Mouse (Mus musculus): ENCODE data around the gene Smg5. TPM values are rescaled to one million over a fixed set of nuclear protein-coding genes. Genes with fewer than 3 reads are reported as not detected.
"Not testable (repeated sequence)": the region's sequence is repeated elsewhere in the genome, so short reads cannot be mapped to it uniquely, and the experiment has no call there.

Smg5 gene
- total and polyA plus RNA-seq, 2 experiments from 2014 or later, result 42.9 to 98.1 TPM

- not testable (repeated sequence) for H3K27ac ChIP-seq; H3K4me1 ChIP-seq (ENCODE audit: insufficient read depth, low read length); H3K9me3 ChIP-seq (ENCODE audit: low read length); H3K4me2 ChIP-seq (ENCODE audit: low read depth, low read length); H3K9ac ChIP-seq (replicated peaks; ENCODE audit: low read length); ATAC-seq; DNase-seq (ENCODE audit: low spot score); H3K27me3 ChIP-seq (ENCODE audit: insufficient read depth, low read length); H3K4me3 ChIP-seq (ENCODE audit: low read length); H3K36me3 ChIP-seq (ENCODE audit: insufficient read depth, low read length)
- WGBS, result 76% methylated on average over 4 of the region's 5 CpGs
Measured at GRCm38 (mm10) chr3:88378599-88378998, 42.5 kb downstream of the Smg5 start, which contains the start of gene Bglap2. Gene Bglap2, minus strand, starts transcription at chr3:88378699.

DNA sequence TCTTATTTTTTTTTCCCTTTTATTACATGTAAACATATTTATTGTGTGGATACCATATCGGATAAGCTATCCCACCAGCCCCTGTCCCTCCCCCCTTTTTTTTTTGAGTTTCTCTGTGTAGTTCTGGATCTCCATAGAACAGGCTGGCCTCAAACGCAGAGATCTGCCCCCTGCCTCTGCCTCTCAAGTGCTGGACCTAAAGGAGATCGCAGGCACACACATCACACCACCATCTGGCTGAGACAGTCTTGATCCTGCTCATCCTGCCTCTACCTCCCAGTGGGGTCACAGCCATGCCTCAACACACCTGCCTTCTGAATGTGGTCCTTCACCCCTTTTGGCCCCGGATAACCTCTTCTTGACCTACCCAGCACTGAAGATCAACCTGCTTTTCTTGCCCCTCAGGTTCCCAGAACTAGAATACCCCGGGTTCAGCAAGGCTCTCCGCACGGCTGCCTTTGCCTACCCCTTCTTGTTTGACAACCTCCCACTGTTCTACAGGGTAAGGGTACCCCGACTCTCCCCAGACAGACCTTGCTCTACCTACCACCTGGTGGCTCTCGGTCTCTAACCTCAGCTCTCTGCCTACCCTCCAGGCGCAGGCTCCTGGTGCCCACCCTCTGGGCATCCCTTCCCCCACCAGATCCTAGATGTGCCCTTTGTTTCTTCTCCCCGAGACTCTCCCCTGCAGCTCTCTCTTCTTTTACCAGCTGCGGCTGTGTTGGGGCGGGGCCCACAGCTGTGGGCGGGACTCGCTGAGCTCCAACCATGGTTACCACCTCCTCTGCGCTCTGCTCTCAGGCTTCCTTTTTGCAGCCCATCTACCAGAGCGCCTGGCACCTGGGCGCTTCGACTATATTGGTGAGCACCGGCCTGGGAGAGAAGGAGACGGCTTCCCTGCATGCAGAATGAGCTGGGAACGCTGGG is 45.6 kb downstream of the Smg5 start:
- H3K27me3 ChIP-seq (ENCODE audit: insufficient read depth, low read length); H3K4me1 ChIP-seq (ENCODE audit: insufficient read depth, low read length); H3K9me3 ChIP-seq (ENCODE audit: low read length); H3K9ac ChIP-seq (replicated peaks; ENCODE audit: low read length); H3K4me3 ChIP-seq (ENCODE audit: low read length); H3K36me3 ChIP-seq (ENCODE audit: insufficient read depth, low read length): not testable (repeated sequence)
- DNase-seq (ENCODE audit: low spot score), result peak; percentile 63
- H3K4me2 ChIP-seq (ENCODE audit: low read depth, low read length), result peak overlapping the region; percentile 38; the same call in 1 of the 2 replicates
- peak; percentile 88 for ATAC-seq
- 0 out of 2 replicates have a peak overlapping the region, but pooled peaks have one; percentile 26 for H3K27ac ChIP-seq
- WGBS, result 5% methylated on average over 21 of the region's 22 CpGs

- H3K4me3 ChIP-seq (ENCODE audit: low read length); H3K9me3 ChIP-seq (ENCODE audit: low read length); H3K4me1 ChIP-seq (ENCODE audit: insufficient read depth, low read length); H3K27me3 ChIP-seq (ENCODE audit: insufficient read depth, low read length); H3K36me3 ChIP-seq (ENCODE audit: insufficient read depth, low read length); H3K27ac ChIP-seq; DNase-seq (ENCODE audit: low spot score); H3K9ac ChIP-seq (replicated peaks; ENCODE audit: low read length); H3K4me2 ChIP-seq (ENCODE audit: low read depth, low read length): not testable (repeated sequence)
- WGBS, result 30% methylated on average over 2 of the region's 7 CpGs
- ATAC-seq, result 0 out of 2 replicates have a peak, but pooled peaks have one; percentile 6
Measured at GRCm38 (mm10) chr3:88382383-88382782, 46.3 kb downstream of the Smg5 start.

GRCm38 (mm10) chr3:88384364-88384763 is 48.3 kb downstream of the Smg5 start, which contains the start of gene Bglap:
Gene Bglap, minus strand, starts transcription at chr3:88384464.
- H3K4me2 ChIP-seq (ENCODE audit: low read depth, low read length), result no peak within 1 kb of the TSS
- H3K9me3 ChIP-seq (ENCODE audit: low read length), result no peaks in the 10 kb centered on the region
- H3K4me1 ChIP-seq (ENCODE audit: insufficient read depth, low read length), result no peaks in the 10 kb centered on the region
- no peak for TF ChIP-seq CTCF (IDR thresholded peaks at IDR 0.05; ENCODE audit: low read depth)
- ATAC-seq, result no peak
- H3K4me3 ChIP-seq (ENCODE audit: low read length), result no peak within 1 kb of the TSS
- H3K27ac ChIP-seq, result no peak within 1 kb of the TSS
- H3K36me3 ChIP-seq (ENCODE audit: insufficient read depth, low read length), result no peaks in the 10 kb centered on the region
- 81% methylated on average over 5 of the region's 5 CpGs for WGBS
- no peaks in the 10 kb centered on the region for H3K27me3 ChIP-seq (ENCODE audit: insufficient read depth, low read length)
- no peak for DNase-seq (ENCODE audit: low spot score)
- H3K9ac ChIP-seq (replicated peaks; ENCODE audit: low read length), result no peak within 1 kb of the TSS

GRCm38 (mm10) chr3:88393776-88394375 is 57.8 kb downstream of the Smg5 start:
- Histone ChIP-seq H3K4me1 (ENCODE audit: insufficient read depth, low read length) (no peaks in the 10 kb centered on the region), H3K27me3 (ENCODE audit: insufficient read depth, low read length) (no peaks in the 10 kb centered on the region), H3K9ac (replicated peaks; ENCODE audit: low read length) (no peak overlapping the region), H3K9me3 (ENCODE audit: low read length) (no peaks in the 10 kb centered on the region), H3K4me3 (ENCODE audit: low read length) (no peak overlapping the region), H3K36me3 (ENCODE audit: insufficient read depth, low read length) (no peaks in the 10 kb centered on the region), H3K4me2 (ENCODE audit: low read depth, low read length) (no peak overlapping the region), H3K27ac (no peak overlapping the region)
- DNase-seq (ENCODE audit: low spot score) (no peak), ATAC-seq (no peak)
- TF ChIP-seq CTCF (IDR thresholded peaks at IDR 0.05; ENCODE audit: low read depth), result no peak
- WGBS, result 85% methylated on average over 9 of the region's 9 CpGs

DNA sequence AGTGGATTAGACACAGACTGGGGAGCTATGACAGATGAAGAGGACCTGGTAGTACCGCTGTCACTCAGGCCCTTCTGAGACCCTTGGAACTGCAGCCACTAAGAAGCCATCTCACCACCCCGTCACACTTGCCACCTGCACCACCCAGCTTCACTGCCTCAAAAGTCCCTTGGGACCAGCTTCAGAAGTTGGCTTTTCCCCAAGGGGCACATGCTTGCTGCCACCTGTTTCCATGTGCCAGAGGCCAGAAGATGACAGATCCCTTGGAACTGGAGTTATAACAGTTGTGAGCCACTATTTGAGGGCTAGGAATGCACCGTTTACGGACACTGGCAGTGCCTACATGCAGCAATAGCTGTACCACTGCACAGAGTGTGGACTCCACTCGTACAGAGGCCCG is 59.2 kb downstream of the Smg5 start:
- H3K9me3 ChIP-seq (ENCODE audit: low read length), result no peaks in the 10 kb centered on the region
- ATAC-seq, result no peak
- no peak overlapping the region for H3K9ac ChIP-seq (replicated peaks; ENCODE audit: low read length)
- no peaks in the 10 kb centered on the region for H3K27me3 ChIP-seq (ENCODE audit: insufficient read depth, low read length)
- TF ChIP-seq CTCF (IDR thresholded peaks at IDR 0.05; ENCODE audit: low read depth), result no peak
- no peaks in the 10 kb centered on the region for H3K36me3 ChIP-seq (ENCODE audit: insufficient read depth, low read length)
- H3K27ac ChIP-seq, result no peak overlapping the region
- H3K4me1 ChIP-seq (ENCODE audit: insufficient read depth, low read length), result no peaks in the 10 kb centered on the region
- no peak for DNase-seq (ENCODE audit: low spot score)
- WGBS, result 94% methylated on average over 6 of the region's 6 CpGs
- H3K4me3 ChIP-seq (ENCODE audit: low read length), result no peak overlapping the region
- no peak overlapping the region for H3K4me2 ChIP-seq (ENCODE audit: low read depth, low read length)

DNA sequence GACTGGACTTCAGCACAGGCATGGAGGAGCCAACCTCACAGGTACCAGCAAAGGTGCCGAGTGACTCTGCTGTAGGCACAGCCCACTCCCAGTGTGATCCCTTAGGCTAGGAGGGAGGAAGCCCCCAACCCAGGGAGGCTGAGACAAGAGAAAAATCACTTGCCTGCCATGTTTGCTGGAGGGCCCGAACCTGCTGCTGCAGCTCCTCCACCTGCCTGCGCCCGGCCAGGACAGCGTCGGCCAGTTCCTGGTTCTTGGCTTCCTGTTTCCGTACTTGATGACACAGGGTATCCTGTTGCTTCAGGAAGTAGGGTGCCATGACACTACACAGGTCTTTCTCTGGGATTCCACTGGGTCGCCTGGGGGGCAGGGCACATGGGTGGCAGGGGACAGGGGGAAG is 59.7 kb downstream of the Smg5 start:
- Histone ChIP-seq H3K9ac (replicated peaks; ENCODE audit: low read length) (no peak overlapping the region), H3K4me2 (ENCODE audit: low read depth, low read length) (no peak overlapping the region), H3K36me3 (ENCODE audit: insufficient read depth, low read length) (no peaks in the 10 kb centered on the region), H3K27me3 (ENCODE audit: insufficient read depth, low read length) (no peaks in the 10 kb centered on the region), H3K4me3 (ENCODE audit: low read length) (no peak overlapping the region), H3K4me1 (ENCODE audit: insufficient read depth, low read length) (no peaks in the 10 kb centered on the region), H3K27ac (no peak overlapping the region), H3K9me3 (ENCODE audit: low read length) (no peaks in the 10 kb centered on the region)
- no peak for DNase-seq (ENCODE audit: low spot score)
- 93% methylated on average over 8 of the region's 8 CpGs for WGBS
- ATAC-seq, result no peak
- TF ChIP-seq CTCF (IDR thresholded peaks at IDR 0.05; ENCODE audit: low read depth), result no peak

Data from hindbrain, postnatal 0 days (tissue).